Mouse (Mus musculus): ENCODE measurements around the gene Hecw2. TPM values are rescaled to one million over a fixed set of nuclear protein-coding genes. Genes with fewer than 3 reads are reported as not detected.
A peak's percentile ranks its signal among the peaks of the same experiment; 100 is the strongest.

Hecw2 gene
- total RNA-seq, 2 experiments from 2014 or later: 62.4 to 66.9 TPM

DNA sequence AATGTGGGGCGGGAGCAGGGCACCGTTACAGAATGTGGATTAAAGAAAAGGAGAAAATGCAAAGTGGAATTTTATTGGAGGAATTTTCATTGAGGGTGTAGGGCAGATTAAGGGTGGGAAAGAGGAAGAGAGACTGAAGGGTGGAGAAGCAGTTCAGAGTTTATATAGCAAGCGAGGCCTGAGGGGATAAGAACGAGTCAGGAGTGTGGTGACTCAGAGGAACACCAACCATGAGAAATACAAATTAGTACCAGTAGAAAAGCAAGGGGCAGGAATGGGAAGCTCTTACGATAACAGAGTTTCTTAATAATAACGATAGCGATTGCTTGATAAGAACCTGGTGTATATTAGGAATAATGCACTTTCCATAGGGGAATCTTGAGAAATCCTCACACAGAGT, 339.2 kb downstream of the Hecw2 start:
- DNase-seq (ENCODE audit: extremely low spot score in 1 of 2, low spot score in 2 of 2): no peak
- intact Hi-C loops (cut with DNase I): no loop called here

DNA sequence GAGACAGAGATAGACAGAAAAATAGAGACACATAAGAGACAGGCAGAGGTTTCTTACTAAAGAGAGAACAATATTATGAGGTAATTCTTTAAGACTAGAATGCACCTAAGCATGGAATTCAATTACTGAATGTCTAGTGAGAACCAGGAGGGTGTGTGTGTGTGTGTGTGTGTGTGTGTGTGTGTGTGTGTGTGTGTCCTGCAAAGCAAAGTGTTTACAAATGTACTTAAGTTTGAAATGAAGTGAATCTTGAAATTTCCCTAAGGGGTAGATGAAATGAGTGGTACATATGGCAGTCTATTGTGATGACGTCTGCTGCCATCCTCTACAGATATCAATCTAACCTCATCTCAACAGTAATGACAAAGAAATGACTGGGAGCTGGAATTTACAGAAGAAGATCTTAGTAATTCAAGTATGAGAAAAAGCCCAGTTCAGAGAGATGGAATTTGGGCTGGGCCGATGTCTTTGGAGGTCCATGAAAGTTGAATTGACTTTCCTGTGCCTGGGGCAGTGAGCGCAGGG, 342.8 kb downstream of the Hecw2 start:
- intact Hi-C loops (cut with DNase I): no loop called here
- no peak for DNase-seq (ENCODE audit: extremely low spot score in 1 of 2, low spot score in 2 of 2)

DNA sequence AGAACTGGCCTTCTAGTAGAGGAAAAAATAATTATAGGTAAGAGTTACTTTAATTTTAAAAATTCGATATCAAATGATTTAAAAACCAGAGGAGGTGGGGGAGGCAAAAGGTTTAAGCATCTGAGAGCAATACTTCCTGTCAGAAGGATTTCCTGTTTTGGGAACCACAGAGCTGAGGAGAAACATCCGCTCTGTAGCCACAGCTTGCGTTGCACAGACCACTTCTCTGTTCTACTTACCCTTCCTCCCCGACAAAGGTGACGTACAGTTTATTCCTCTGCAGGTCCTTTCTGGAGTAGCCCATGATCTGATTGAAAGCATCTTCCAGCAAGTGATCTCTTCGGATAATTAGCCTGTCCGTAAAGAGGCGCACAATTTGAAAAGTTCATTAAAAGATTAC, 343.6 kb downstream of the Hecw2 start:
- intact Hi-C loops (cut with DNase I): no loop called here
- no peak for DNase-seq (ENCODE audit: extremely low spot score in 1 of 2, low spot score in 2 of 2)

DNA sequence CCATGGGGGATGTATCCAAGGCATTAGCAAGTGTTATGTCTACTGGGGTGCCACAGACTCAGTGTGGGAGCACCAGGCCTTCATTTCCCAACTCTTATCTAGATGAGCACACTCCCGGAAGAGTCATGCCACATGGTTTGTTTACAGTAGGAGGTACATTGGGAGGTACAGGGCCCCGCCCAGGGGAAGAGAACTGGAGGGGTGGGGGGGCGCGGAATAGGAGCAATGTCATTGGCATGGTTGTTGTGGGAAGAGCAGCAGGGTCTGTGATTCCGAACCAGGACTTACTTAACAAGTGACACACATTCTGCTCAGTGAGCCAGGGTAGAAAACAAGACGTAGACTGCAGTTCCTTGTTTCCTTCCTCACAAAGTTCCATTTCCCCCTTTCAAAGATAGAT, 344.1 kb downstream of the Hecw2 start:
- intact Hi-C loops (cut with DNase I): no loop called here
- DNase-seq (ENCODE audit: extremely low spot score in 1 of 2, low spot score in 2 of 2): peak in 1 of 2 experiments; percentile 25

DNA sequence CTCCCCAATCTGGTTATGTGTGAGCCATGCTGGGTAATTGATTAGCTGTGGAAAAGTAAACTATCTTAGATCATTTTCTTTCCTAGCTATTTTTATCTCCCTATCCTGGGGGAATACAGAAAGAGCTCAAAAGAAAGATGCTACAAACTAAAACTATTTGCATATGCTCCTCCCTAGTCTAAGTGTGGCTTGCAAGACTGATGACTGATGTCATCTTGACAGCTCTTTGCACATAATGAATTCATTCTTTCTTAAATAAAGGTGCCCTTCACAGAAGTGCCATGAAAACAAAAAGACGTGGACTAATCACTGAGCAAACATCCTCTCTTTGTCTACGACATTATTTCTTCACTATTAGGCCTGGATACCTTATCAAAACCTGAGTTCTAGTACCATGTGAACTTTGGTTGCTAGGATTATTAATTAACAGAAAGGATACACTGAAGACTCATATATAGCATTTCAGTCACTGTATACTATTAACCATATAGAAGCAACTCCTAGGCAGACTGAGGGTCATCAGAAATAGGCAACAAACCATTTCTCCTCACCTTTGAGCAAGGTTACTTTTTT, 348.2 kb downstream of the Hecw2 start:
- no peak for DNase-seq (ENCODE audit: extremely low spot score in 1 of 2, low spot score in 2 of 2)
- intact Hi-C loops (cut with DNase I): no loop called here

DNA sequence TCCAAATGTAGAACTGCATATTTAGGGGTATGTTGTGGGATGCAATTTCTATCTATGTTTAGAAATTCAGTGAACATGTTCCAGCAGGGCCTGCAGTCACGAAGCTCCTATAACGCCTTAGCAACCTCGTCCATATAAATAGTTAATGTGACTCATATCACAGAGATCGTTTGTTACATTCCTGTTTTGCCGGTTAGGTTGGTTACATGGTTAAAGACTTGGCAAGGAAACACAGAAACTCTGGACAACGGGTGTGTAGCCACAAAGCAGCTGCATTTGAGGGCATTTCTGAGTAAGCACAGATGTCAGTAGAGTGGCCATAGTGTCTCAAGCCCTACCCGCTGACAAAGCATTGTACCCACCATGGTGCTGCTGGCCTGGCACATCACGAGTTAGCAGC, 349.1 kb downstream of the Hecw2 start:
- DNase-seq (ENCODE audit: extremely low spot score in 1 of 2, low spot score in 2 of 2): no peak
- intact Hi-C loops (cut with DNase I): no loop called here

DNA sequence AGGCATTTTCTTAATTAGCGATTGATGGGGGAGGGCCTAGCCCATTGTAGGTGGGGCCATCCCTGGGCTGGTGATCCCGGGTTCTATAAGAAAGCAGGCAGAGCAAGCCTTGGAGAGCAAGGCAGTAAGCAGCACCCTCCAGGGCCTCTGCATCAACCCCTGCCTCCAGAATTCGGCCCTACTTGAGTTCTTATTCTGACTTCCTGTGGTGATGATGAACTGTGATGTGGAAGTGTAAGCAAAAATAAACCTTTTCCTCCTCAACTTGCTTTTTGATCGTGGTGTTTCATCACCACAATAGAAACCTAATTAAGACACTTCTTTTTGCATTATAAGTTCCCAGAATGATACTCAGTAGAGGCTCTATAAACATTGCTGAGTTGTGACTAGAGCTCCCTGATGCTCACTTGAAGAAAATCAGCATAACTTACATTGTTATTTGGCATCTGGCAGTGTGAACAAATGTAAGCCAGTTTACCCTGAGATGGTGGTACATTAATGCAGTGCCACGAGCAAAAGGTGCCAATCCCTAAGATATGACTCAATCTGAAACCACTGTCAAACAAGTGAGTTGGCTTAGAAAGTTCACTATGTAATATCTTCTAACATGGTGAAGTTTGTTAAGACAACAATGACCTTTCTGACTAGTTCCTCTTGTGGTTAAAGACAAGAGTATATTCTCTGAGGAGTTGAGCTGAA, 349.9 kb downstream of the Hecw2 start:
- DNase-seq (ENCODE audit: extremely low spot score in 1 of 2, low spot score in 2 of 2): no peak
- intact Hi-C loops (cut with DNase I): no loop called here

DNA sequence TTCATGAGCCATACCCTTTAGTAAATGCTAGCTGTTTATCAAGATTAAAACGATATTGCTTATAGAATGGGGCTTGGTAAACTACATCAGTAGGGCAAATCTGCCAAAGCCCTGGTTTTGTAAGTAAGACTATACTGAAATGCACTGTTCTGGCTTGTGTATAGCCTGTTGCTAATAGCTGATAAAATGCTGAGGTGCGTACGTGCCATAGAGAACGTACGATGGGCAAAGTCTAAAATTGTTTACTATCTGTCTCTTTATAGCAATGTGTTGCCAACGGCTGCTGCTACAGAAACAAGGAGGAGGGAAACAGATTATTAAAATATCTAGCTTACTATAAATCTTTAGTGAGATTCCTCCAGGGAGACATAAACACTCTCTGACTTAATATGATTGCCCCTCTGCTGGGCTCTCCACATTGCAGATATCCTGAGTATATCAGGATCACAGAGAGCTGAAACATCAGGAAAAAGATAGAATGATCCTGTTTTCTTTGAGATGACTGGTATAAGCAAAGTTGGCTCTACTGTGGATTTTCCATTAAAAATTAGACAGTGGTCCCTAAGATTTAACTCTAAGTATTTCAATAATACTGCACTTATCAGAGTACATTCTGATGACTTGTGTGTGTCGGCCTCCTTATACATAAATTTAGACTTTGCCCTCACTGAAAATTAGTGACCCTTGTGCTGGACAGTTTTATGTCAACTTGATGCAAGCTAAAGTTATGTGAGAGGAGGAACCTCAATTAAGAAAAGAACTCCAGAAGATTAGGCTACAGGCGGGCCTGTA, 350.6 kb downstream of the Hecw2 start:
- intact Hi-C loops (cut with DNase I): no loop called here
- DNase-seq (ENCODE audit: extremely low spot score in 1 of 2, low spot score in 2 of 2): no peak

DNA sequence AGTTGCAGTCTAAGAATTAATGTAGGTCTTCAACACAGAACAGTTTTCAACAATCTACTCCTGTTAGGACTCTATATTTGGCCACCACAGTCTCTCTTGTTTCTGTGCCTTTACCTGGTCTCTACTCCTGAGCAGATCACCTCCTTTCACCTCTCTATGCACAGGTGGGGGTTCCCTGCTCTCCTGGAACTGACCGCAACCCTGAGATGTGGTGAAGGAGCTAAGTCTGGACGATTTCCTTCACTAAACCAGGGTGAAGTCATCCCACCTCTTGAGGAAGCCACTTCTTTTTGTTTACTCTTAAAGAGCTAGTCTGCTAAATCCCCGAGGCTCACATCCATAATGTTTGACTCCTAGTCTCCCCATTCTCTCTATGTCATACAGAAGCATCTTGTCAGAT, 351.9 kb downstream of the Hecw2 start:
- intact Hi-C loops (cut with DNase I): no loop called here
- no peak for DNase-seq (ENCODE audit: extremely low spot score in 1 of 2, low spot score in 2 of 2)

DNA sequence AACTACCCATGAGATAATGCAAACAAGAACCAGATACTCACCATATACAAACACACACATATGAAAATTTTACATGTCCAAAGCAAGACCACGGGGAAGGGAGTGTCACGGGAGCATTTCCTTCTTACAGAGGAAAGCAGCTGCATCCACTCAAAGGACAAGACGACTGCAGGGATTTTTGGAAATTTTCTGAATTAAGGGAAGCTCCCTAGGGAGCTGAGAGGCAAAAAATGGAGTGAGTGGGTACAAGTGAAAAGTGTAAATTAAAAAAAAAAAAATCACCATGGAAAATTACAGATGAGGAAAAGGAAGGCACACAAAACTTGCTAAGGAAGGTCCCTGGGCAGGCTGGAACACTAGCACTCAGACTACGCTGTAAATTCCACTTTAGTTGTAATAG, 353.9 kb downstream of the Hecw2 start:
- DNase-seq (ENCODE audit: extremely low spot score in 1 of 2, low spot score in 2 of 2): no peak
- intact Hi-C loops (cut with DNase I): no loop called here

DNA sequence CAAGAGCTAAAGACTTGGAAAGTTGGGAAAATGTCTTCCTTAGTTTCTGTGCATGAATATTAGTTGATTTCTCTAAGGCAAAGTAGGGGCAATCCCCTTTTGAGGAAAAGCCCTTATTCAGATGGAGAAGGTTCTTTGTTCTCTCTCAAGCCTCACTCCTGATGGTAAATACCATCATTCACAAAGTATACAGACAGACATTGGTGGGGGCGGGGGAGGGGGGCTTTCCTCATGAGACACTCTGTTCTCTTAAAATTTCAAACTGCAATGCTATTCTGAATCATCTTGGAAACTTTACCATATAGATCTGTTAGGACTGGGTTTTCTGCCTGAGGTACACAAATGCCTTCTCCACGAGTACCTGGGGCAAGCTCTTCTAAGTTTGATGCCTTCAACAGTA, 355.6 kb downstream of the Hecw2 start:
- intact Hi-C loops (cut with DNase I): no loop called here
- DNase-seq (ENCODE audit: extremely low spot score in 1 of 2, low spot score in 2 of 2): no peak

DNA sequence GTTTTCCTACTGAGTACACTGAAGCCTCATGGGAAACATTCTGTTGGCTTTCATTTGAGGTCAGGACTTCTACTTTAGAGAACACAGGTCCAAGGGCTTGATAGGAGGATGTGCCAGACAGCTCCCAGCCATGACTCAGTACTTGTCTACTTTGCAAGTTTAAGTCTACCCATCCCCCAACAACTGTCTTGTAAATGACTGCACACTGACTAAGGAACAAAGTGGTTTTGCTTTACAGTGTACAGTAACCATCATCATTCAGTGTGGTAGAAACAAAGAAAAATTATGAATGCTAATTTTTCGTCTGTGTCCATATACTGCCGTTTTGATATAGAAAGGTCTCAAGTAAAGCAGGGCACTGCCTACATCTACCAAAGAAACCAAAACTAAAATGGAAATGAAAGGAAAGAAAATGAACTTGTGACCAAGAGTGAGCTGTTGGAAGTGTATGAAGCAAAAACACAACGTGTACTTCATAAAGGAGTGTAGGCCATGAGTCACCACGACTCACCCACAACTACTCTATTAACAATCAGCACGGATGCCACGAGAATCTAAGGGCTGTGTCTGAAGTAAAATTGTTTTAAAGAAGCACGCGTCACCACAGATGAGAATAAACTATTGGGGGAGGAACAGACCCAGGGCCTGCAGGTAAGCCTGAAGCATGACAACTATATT, 356.6 kb downstream of the Hecw2 start:
- no peak for DNase-seq (ENCODE audit: extremely low spot score in 1 of 2, low spot score in 2 of 2)
- intact Hi-C loops (cut with DNase I): no loop called here

DNA sequence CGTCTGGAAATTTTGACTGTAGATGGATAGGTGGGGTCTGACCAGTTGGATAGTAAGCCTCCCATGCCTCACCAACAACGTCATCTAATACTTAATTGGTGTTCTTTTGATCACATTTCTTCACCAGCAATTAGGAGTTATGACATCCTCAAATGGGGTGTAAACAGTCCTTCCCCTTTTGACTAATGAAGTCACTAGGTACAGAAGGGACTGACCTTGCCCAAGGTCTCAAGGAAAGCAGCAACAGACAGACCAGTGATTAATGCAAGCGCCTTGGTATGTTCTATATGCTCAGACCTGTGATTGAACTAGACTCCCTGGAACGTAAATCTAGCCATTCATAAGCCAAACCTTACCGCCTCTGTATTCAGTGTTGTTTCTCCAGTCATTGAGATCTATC, 364.7 kb downstream of the Hecw2 start:
- intact Hi-C loops (cut with DNase I): no loop called here
- DNase-seq (ENCODE audit: extremely low spot score in 1 of 2, low spot score in 2 of 2): no peak

DNA sequence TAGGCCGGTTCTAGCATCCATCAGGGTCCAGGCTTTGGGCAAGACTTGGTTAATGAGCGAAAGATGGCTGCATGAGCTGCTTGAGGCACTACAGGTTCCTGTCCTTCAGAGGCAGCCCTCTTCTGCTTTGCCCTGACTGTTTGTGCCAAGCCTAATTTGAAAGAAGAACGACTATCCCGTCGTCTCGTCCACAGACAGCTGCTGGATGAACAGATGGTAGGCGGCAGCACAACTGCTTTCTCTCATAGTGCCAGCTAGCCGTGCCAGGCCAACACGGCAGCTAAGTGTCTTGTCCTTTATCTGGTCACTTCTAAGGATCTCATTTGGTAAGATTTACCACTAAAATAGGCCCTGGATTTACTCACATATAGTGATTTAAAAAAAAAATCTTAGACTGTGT, 365.9 kb downstream of the Hecw2 start:
- intact Hi-C loops (cut with DNase I): loop anchor here (5.0 kb wide), 1 partner anchor 47 kb away; no protein-coding TSS in a partner anchor

DNA sequence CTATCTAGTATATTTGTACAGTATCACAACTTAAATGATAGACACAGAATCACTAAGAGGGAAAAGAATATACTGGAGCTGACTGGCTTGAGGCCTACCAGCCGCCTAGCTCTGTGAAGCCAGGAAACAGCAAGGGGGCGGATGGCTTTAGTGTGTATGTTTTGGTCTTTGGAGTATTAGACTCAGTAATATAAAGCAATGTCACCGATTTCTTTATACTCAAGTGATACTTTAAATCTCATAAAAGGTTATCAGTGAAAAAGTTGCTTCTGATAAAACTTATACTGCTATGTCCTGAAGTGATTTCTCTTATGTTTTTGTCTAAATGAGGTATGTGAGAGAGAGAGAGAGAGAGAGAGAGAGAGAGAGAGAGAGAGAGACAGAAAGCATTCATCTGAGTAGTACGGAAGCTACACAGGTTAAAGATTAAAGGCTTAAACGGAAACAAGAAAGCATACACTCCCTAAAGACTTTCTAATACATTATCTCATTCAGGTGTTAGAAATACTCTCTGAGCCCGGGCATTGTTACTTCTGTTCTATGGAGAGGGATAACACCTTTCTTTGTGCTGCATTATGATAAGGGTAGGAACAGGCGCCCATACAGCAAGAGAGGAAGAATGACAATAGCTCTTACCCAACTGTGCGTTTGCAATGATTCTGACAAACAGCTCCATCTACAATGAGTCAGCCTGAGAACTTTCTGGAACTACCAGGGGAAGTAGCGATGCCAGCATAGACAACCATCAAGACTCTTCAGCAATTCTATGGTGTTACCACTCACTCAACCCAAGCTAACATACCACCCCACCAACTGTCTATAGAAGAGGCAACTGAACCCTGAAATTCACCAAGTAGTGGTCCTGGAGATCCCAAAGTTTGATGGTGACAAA, 370.3 kb downstream of the Hecw2 start:
- DNase-seq (ENCODE audit: extremely low spot score in 1 of 2, low spot score in 2 of 2): no peak
- intact Hi-C loops (cut with DNase I): loop anchor here (5.0 kb wide), 1 partner anchor 42 kb away; no protein-coding TSS in a partner anchor

More for the DNA sequence above, 365.9 kb downstream of the Hecw2 start:
- DNase-seq (ENCODE audit: extremely low spot score in 1 of 2, low spot score in 2 of 2): peak in 1 of 2 experiments; percentile 21

DNA sequence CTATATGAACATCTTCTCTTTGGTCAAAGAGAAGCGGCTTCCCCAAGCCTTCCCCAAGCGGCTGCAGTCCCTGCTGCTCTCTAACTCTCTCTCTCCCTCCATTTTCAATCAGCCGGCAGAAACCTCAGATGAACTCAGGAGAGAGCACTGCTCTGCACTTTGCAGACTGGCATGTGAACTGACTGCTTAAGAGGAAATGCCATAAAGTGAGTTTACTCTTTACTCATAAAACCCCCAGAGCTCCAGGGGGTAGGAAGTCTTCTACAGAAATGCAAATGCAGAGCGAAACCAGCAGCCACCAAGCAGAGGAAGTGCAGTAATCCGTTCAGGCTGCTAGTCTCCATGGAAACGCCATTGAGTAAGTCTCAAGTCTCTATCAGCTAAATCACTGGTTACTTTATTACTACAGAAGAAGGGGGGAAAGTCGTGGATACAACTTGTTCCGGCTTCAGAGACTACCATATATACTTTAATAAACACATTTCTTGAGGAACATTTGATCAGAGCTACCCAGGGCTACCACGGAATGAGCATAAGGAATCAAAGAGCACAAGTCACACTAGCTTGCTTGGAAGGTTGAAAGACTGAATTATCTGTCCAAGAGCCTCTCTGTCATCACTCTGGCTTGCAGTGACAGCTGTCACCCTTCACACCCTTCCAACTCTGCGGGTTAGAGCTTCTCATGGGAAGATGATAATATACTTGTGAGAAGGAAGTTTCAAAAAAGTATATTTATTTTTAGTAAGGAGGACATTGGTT, 371.1 kb downstream of the Hecw2 start:
- DNase-seq (ENCODE audit: extremely low spot score in 1 of 2, low spot score in 2 of 2): peak; percentile 31 to 71
- intact Hi-C loops (cut with DNase I): no loop called here

DNA sequence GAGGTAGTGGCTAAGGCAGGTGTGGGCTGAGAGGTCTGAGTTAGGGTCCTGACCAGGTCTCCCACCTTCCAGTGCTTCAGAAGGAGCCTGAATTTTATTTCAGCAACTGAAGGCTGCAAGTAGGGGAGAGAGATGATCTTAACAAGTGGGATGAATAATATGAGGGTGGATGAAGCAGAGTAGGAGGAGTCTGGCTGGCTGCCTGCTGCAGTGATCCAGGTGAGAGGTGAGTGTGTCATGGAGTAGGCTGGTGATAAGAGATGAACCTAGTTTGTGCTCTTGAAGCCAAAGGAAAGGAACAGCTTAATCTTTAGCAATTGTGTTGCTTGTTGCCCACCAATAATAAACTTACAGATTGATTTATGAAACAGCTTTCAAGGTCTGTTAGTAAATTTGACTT, 373.0 kb downstream of the Hecw2 start:
- intact Hi-C loops (cut with DNase I): no loop called here
- no peak for DNase-seq (ENCODE audit: extremely low spot score in 1 of 2, low spot score in 2 of 2)
